Mouse (Mus musculus): ENCODE data around the gene Zfp764. TPM values are rescaled to one million over a fixed set of nuclear protein-coding genes. Genes with fewer than 3 reads are reported as not detected.

Gene Zfp764
- 12.6 TPM for total RNA-seq (2023)

GRCm38 (mm10) chr7:127406002-127406987 is at the start of gene Zfp764:
Gene Zfp764, minus strand, starts transcription at chr7:127406822.

GRCm38 (mm10) chr7:127448521-127449300 is 42.1 kb upstream of the Zfp764 start, which contains the start of gene Zfp689:
Gene Zfp689, minus strand, starts transcription at chr7:127449158.

GRCm38 (mm10) chr7:127421388-127422191 is 15.0 kb upstream of the Zfp764 start, which contains the start of gene Zfp688:
Gene Zfp688, minus strand, starts transcription at chr7:127422068.

GRCm38 (mm10) chr7:127393157-127393943 is 13.3 kb downstream of the Zfp764 start, which contains the start of gene E430018J23Rik:
Gene E430018J23Rik, minus strand, starts transcription at chr7:127393629.

GRCm38 (mm10) chr7:127386641-127387392 is 19.8 kb downstream of the Zfp764 start, which contains the start of gene 9130019O22Rik:
Gene 9130019O22Rik, minus strand, starts transcription at chr7:127387166.

GRCm38 (mm10) chr7:127375271-127376245 is 31.1 kb downstream of the Zfp764 start, which contains the start of gene Zfp747:
Gene Zfp747, minus strand, starts transcription at chr7:127376050.

Other genes with a start within 250 kb of the Zfp764 start
- gene Cd2bp2, start 210.8 kb downstream of the Zfp764 start, total RNA-seq (2023): 80.1 TPM
- 57.2 TPM for gene Tbc1d10b, start 198.4 kb downstream of the Zfp764 start, total RNA-seq (2023)
- 18.8 TPM for gene Mylpf, start 197.9 kb downstream of the Zfp764 start, total RNA-seq (2023)
- gene Zfp553, start 173.8 kb downstream of the Zfp764 start, total RNA-seq (2023): 12.1 TPM
- 664 TPM for gene Sept1, start 173.7 kb downstream of the Zfp764 start, total RNA-seq (2023)
- 13.5 TPM for gene Zfp771, start 162.5 kb downstream of the Zfp764 start, total RNA-seq (2023)
- 15.0 TPM for gene Dctpp1, start 146.1 kb downstream of the Zfp764 start, total RNA-seq (2023)
- gene Sephs2, start 132.8 kb downstream of the Zfp764 start, total RNA-seq (2023): 22.2 TPM
- 195 TPM for gene Itgal, start 110.6 kb downstream of the Zfp764 start, total RNA-seq (2023)
- 0.24 TPM for gene Zfp768, start 61.2 kb downstream of the Zfp764 start, total RNA-seq (2023)
- gene Zfp747, start 30.8 kb downstream of the Zfp764 start, total RNA-seq (2023): 22.1 TPM
- 6.5 TPM for gene 9130019O22Rik, start 19.7 kb downstream of the Zfp764 start, total RNA-seq (2023)
- gene E430018J23Rik, start 13.2 kb downstream of the Zfp764 start, total RNA-seq (2023): 20.0 TPM
- 14.5 TPM for gene Zfp688, start 15.2 kb upstream of the Zfp764 start, total RNA-seq (2023)
- 8.7 TPM for gene Zfp689, start 42.3 kb upstream of the Zfp764 start, total RNA-seq (2023)
- 139 TPM for gene Prr14, start 52.8 kb upstream of the Zfp764 start, total RNA-seq (2023)
- gene Fbrs, start 72.4 kb upstream of the Zfp764 start, total RNA-seq (2023): 225 TPM
- gene Srcap, start 105.2 kb upstream of the Zfp764 start, total RNA-seq (2023): 211 TPM
- gene Gm42715, start 112.8 kb upstream of the Zfp764 start, total RNA-seq (2023): 44.5 TPM
- not detected for gene Tmem265, start 154.6 kb upstream of the Zfp764 start, total RNA-seq (2023)
- gene Phkg2, start 166.5 kb upstream of the Zfp764 start, total RNA-seq (2023): 129 TPM
- gene Ccdc189, start 181.8 kb upstream of the Zfp764 start, total RNA-seq (2023): not detected
- 142 TPM for gene Rnf40, start 181.9 kb upstream of the Zfp764 start, total RNA-seq (2023)
- 1.8 TPM for gene Zfp629, start 209.0 kb upstream of the Zfp764 start, total RNA-seq (2023)

All from CD4-positive naive resting alpha-beta T cell, adult 57 days (primary cell).